ENCODE assay signal across 1 mouse cellular context in the genomic region with DNA sequence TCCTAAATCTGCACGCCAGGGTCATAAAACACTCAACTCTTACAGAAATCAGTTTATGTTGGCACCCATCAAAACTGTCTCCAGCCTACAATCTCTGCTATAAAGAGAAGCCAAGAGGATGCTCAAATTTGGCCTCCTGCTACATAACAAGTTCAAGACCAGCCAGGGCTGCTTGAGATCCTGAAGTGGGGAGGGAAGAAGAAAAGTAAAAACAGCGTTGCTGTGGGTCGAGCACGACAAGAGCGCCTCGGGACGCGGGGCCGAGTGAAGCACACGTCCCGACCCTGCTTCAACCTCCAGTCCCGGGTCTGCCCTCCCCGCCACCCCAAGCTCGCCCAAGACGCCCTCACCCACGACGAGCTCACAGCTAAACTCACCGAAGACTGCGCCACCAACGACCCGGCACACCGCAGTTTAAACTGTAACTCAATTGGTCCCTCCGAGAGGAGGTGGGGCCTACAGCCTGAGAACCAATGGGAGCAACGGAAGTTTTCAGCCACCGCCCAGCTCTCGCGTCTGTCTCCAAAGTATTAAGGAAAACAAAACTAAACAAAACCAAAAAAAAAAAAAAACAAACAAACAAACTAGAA.
TF ChIP-seq lines count a peak whose summit lies in the region.

A gene (minus strand): TSS at position 428 of the 590 bp plus-strand sequence.

TF ChIP-seq in CH12.LX, 34 proteins besides CTCF, POLR2A, EP300 and RAD21 (continued from another document):
- TF ChIP-seq NELFE (IDR thresholded peaks at IDR 0.05; ENCODE audit: low read depth, low read length) (peak; percentile 97), TBP (conservative IDR thresholded peaks at IDR 0.05; ENCODE audit: low read depth, low read length) (peak; percentile 90), POLR2AphosphoS2 (IDR thresholded peaks at IDR 0.05; ENCODE audit: low read depth, low read length) (peak; percentile 75), MEF2A (IDR thresholded peaks at IDR 0.05; ENCODE audit: borderline replicate concordance, low read depth, low read length) (no peak)
